Mouse (Mus musculus) retina, postnatal 7 days (tissue): Measurements from ENCODE around the gene B3galt4.

Experiments used
- DNase-seq: peaks from one replicate; pipeline ENCODE4 v3.0.0-alpha.2; 2012; ENCODE audit warnings: low read depth, low spot score

The B3galt4 gene

DNA sequence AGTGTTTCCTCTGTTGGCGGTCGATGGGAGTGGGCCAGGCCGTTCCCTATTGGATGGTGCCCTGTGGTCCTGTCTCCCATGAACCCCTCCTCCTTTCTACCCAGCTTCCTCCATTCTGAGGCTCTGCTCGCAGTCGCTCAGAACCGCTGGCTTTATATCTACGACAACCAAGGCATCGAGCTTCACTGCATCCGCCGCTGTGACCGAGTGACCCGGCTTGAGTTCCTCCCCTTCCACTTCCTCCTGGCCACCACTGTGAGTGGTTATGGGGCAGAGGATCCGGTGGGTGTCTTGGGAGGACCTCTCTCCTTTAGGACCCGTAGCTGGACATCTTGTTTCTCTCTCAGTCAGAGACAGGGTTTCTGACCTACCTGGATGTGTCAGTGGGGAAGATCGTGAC lies 7.8 kb downstream of the B3galt4 start:
- no peak for DNase-seq

DNA sequence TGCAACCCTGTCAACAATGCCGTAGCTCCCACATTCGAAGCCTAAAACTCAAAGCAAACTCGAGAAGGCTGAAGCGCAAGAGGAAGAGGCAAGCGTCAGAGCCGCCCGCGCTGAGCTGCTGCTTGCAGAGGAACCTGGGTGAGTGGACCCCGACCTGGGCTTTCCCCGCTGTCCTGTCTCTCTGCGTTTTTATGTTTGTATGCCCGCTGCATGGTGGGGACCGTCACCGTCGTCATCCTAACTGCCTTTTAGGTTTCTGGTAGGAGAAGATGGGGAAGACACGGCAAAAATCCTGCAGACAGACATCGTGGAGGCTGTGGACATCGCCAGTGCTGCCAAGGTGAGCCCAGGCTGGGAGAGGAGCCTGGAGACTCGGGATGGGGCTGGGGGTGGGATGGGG lies 9.9 kb downstream of the B3galt4 start:
- DNase-seq: no peak

DNA sequence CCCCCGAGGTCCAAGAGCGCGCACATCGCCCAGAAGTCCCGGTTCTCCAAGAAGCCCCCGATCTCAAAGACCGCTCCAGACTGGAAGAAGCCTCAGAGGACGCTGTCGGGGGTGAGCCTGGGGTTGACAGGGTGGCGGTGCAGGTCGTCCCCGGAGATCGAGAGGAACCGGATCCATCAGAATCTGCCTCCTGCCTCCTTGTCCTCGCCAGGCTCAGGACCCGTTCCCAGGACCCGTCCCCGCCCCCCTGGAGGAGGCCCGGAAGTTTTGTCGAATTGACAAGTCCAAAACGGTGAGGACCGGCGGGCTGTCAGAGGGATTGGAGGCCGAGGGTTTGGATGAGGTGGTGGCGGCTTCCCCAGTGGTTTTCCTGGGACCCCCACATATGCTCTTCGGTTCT lies 10.3 kb downstream of the B3galt4 start:
- no peak for DNase-seq

DNA sequence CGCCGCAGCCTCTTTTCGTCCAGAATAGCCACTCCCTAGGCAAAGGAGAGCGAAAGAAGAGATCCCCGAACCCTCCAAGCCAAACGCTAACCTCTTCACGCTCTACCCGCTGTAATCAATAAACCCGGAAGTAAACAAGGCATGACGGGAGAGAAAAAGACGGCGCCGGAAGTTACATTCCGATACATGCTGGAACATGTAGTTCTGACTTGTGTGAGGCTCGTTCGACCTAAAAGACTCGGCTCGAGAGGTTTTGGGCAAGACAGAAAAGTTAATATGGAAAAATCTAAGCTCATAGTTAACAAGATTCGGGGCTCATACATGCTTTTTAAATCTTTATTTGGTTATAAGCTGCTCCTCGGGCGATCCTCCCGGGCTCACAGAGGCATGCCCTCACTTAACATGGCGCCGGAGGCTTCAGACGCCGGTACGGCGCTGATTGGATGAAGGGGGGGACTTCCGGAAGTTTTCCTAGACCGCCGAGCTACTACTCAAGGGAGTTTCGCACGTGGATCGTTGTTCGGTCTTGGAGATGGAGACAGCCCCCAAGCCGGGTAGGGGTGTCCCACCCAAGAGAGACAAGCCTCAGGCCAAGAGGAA lies 11.0 kb downstream of the B3galt4 start, which contains the start of the genes Pfdn6 and Wdr46:
Gene Pfdn6 (minus strand): TSS at position 138 of the 600 bp plus-strand sequence.
Gene Wdr46 (plus strand): TSS at position 455 of the 600 bp plus-strand sequence.
- DNase-seq: peak; percentile 88

DNA sequence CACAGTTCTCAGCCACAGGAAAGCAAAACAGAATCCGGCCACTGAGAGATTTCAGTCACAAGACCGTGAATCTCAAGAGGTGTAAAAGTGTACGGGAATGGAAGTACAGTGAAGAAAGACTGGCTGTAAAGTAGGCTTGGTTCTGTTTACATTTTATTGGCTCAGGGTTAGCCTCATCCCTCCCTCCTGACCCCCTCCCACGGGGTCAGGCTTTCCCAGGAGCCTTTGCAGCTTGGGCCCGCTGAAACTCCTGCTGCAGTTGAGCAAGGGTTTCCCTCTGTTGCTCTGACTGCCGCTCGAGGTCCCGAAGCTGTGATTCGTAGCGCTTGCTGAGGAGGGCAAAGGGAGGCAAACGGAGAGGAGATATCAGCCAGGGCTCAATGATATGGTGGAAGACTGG lies 12.5 kb downstream of the B3galt4 start:
- DNase-seq: no peak

DNA sequence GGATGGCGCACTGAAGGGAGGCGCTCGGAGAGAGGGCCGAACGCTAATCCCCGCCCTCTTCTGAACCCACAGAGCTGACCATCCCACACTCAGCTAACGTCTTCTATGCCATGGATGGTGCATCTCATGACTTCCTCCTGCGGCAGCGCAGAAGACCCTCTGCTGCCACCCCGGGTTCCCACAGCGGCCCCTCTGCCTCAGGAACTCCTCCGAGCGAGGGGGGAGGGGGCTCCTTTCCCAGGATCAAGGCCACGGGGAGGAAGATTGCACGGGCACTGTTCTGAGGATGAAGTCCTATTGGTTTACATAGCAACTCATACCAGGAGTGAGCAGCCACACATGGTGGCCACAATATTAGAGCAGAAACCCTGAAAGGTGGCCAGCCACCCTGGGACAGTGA lies 14.3 kb downstream of the B3galt4 start:
- DNase-seq: no peak

DNA sequence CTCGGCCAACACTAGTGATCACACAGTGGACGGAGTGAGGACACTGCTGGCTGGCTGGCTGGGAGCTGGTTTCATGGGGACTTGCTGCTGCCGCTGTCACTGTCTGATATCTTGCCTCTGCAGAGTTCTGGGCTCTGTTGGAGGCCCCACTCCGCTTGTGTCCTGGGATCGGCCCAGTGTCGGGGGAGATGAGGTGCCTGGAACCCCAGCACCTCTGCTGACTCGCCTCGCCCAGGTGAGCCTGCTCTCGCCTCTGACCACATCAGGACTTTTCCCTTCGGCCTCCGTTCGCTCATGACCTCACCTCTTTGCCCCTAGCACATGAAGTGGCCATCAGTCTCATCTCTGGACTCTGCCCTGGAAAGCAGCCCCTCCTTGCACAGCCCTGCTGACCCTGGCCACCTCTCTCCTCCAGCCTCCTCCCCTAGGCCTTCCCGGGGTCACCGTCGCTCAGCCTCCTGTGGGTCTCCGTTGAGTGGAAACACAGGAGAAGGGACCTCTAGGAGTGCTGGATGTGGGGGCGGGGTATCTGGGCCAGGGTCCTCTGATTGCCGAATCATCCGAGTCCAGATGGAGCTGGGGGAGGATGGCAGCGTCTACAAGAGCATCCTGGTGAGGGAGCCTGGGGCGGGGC lies 15.7 kb downstream of the B3galt4 start:
- no peak for DNase-seq

DNA sequence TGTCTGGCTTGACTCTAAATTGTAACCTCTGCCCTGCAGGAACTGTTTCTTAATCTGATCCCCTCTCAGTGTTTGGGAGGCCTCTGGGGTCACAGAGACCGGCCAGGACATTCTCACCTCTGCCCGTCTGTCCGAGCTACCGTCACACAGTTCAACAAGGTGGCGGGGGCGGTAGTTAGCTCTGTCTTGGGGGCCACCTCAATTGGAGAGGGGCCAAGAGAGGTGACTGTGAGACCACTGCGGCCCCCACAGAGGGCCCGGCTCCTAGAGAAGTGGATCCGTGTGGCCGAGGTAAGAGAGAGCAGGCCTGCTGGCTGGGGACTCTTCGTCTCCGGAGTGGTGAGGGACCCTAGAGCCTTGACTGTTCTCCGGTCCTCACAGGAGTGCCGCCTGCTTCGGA lies 18.3 kb downstream of the B3galt4 start:
- DNase-seq: no peak

DNA sequence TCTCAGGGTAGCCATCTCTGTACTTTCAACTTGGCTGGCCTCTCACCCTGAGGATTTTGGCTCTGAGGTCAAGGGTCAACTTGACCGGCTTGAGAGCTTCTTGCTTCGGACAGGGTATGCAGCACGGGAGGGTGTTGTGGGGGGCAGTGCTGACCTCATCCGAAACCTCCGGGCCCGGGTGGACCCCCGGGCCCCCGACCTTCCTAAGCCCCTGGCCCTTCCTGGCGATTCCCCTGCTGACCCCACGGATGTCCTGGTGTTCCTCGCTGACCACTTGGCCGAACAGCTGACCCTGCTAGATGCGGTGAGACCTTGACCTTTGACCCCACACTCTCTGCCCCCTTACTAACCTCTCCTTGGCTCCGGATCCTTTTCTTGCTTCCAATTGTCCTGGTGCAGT lies 18.8 kb downstream of the B3galt4 start:
- no peak for DNase-seq

DNA sequence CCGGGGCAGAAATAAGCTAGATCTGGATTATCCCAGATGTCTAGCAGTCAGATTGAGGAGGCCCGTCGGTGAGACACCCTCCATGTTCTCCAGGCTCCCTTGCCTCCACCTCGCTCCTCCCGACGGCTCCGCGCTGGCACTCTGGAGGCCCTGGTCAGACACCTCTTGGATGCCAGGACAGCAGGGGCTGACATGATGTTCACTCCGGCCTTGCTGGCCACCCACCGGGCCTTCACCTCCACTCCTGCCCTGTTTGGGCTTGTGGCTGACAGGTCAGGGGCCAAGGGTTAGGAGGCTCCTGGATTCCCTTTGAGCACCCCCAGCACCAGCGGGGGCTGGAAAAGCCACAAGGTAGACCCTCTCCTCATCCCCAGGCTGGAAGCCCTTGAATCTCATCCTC lies 19.3 kb downstream of the B3galt4 start:
- DNase-seq: no peak

DNA sequence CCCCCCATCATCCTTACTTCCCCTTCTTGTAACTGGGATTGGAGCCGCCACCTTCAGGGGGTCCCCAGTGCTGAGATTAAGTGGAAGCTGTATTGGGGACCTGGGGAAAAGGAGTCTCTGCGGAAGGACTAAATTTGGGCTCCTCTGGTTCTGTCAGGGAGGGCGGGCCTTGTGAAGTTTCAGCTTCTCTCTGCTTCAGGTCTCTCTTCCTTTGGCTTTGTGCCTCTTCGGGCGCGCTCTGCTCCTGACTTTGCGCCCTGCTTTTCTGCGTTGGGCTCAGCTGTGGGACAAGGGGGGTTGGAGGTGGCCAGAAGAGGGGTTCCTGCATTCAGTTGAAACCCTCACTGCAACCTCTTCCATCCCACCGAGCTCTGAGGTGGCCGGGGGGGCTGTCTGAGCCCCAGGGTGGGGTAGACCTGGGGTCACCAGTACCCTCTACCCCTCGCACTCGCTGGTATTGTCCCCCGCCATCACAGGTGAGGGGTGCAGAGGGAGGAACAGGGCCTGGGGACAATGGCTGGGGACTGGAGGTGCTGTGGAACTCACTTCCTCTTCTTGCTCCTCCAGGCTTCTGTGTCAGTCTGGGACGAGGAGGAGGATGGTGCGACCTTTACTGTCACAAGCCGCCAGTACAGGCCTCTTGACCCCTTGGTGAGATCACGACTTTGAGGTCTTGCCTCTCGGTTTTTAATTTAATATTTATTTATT lies 20.0 kb downstream of the B3galt4 start:
- no peak for DNase-seq

DNA sequence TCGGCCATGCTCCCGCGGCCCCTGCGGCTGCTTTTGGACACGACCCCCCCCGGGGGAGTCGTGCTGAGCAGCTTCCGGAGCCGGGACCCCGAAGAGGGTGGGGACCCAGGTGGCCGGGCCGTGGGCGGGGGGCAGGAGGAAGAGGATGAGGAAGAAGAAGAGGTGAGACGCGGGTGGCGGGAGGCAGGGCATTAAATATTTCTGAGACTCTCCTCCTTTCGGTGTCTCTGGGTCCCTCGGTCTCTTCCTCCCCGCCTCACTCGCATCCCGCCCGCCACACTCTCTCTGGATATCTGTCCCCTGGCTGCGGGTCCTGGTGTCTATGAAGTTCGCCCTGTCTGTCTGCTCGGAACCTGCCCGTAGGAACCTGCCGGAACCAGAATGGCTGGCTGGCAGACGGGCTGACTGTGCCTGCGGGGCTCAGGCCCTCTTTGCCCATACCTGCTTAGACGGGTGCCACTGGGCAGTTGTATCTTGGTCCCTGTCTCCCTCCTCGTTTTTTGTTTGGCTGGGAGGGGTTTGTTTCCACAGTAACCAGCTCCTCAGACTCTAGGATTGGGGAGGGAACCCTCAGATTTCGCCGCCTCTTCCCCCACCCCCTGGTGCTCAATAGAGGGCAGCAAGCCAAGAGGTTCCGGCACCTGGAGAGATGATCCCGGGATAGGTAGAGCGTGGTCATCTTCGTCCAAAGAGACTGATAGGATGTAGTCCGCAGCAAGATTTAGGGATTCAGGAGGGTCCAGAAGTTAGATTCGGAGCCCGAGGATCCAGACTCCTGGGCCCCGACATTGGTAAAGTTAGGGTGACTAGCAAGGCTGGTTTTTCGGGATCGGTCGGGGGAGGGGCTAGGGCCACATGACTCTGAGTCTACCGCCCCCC lies 20.8 kb downstream of the B3galt4 start:
- no peak for DNase-seq

DNA sequence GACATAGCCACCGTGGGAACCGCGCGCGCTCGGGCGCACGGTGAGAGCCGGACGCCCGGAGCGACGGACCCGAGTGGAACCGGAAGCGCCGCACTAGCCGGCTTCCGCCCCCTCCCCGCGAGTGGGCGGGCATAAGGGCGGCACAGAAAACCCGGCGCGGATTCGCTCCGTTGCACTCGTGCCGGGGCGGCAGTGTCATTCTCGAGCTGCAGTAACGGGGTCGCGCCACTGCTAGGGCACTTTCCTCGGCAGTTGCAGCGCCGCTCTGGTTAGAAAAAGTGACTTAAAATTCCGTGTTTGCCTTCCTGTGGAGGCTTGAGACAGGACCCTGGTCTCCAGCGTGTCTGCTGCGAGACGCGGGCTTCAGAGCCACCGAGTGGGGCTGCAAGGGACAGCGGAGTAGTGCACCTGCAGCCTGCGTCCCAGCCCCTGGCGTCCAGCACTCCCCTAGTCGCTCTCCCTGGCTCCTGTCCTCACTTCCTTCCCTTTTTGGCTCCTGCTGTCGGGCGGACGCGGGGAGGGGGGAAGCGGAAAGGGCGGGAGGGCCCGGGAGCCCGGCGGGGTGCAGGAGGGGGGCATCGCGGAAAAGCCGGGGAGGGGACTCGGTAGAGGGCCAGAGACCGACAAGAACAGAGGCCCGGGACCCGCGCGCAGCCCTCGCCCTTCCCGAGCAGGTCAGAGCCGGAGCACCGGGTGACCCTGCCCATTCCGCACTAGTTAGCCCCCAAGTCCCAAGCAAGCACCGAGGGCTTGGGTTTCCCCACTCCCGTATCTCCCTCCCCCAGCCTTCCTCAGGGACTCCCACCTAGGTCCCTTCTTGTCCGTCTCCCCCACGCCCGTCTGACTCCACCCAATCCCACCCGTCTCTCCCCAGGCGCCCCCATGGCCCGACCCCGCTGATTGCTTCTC lies 21.7 kb downstream of the B3galt4 start, which contains the start of gene Rgl2:
Gene Rgl2 (plus strand): TSS at position 173 of the 909 bp plus-strand sequence.
- DNase-seq: peak; percentile 91

DNA sequence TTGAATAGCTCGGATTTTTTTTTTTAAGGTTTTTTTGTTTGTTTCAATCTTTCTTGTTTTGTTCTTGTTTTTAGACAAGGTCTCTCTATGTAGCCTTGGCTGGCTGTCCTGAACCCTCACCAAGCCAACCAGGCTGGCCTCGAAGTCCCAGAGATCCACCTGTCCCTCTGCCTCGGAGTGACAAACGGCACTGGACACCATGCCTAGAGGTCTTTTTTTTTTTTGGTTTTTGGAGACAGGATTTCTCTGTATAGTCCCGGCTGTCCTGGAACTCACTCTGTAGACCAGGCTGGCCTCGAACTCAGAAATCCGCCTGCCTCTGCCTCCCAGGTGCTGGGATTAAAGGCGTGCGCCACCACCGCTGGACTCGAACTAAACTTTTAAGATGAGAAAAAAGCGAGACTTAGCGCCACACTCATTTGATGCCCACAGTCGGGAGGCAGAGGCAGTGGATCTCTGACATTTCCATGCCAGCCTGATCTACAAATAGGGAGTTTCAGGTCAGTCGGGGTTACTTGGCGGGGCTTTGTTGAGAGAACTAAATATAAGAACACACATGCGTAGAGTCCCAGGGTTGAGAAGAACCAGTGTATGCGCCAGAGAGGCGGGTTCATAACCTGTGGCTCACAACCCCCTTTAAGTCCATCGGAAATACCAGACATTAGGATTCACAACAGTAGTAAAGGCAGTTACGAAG lies 22.9 kb downstream of the B3galt4 start:
- DNase-seq: no peak

DNA sequence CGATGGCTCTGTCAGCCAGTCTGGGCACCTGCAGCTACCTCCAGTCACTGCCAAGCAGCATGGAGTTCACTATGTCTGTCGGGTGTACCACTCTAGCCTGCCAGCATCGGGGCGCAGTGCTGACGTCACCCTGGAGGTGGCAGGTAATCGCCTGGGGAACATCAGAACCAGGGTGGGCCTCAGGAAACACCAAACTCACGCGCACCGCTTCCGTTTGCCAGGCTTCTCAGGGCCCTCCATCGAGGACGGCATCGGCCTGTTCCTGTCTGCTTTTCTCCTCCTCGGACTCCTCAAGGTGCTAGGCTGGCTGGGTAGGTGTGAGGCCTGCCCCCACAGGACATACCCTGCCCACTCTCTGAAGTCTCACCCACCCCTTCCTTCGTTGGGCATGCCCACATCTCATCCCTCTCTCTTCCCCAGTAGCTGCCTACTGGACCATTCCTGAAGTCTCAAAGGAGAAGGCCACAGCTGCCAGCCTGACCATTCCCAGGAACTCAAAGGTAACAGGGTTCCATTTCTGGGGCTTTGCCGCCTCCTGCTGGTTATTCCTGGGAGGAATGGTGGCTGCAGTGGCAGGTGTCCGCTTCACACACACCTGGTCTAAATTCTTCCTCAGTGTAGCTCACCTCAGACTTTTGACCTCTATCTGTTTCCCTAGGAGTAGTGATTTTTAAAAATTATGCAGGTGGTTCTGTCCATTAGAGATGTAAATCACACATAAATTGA lies 24.9 kb downstream of the B3galt4 start:
- DNase-seq: no peak

DNA sequence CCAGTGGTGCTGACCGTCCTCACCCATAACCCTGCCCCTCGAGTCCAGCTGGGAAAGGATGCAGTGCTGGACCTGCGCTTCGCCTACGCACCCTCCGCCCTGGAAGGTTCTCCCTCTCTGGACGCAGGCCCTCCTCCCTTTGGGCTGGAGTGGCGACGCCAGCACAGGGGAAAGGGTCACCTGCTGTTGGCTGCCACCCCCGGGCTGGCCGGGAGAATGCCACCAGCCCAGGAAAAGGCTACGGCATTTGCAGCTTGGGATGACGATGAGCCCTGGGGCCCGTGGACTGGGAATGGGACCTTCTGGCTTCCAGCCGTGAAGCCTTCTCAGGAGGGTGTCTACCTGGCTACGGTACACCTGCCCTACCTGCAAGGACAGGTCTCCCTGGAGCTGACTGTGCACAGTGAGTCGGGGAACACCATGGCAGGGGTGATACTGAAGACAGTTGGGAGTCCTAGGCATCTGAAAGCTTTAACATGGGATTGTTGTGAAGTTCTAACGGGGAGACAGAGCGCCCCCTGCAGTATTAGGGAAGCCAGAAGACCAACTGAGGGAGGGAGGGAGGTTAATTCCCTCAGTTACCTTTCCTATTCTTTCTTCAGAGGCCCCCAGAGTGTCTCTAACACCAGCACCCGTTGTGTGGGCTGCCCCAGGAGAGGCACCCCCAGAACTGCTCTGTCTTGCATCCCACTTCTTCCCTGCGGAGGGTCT lies 25.7 kb downstream of the B3galt4 start:
- DNase-seq: no peak

DNA sequence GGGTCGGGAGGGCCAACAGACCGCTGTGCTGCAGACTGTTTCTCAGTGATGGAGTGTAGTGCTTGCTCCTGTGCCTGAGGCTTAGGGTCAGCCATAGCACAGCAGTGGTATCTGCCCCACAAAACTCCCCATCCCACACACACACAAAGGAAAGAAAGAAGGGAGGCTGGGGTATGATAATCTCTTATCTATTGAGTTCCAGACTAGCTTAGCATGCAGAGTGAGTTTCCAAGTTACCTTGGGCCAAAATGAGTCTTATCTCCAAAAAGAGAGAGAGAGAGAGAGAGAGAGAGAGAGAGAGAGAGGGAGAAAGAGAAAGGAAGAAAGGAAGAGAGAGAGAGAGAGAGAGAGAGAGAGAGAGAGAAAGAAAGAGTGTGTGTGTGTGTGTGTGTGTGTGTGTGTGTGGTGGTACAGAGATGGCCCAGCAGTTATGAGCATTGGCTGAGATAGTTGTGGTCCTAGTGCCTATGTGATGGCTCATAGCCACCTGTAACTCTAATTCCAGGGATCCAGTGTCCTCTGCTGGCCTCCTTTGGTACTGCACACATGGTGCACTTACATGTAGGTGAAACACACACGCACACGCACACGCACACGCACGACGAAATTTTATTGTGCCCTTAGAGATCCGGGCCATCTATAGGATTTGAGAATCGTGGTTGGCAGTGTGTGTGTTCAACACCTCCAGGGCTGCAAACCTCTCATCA lies 26.6 kb downstream of the B3galt4 start:
- no peak for DNase-seq

DNA sequence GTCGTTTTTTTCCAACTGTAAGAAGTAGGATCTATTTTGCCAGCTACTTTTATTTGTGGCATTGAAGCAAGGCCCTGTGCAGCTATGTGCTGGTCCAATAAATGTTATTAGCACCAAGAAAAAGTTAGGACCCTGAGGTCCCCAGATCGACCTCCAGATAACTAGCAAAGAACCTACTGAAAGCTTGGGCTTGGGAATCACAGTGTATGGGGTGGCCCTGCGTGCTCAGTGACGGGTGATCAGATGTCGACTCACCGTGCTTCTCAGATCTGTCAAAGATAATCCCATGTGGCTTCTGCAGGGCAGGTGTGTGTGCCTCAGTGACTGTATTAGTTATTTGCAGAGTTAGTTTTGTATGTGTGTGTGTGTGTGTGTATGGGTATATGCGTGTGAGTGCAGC lies 29.9 kb downstream of the B3galt4 start:
- DNase-seq: no peak
